Mouse (Mus musculus): Measurements from ENCODE around the gene Tmem200c.

Tmem200c gene

DNA sequence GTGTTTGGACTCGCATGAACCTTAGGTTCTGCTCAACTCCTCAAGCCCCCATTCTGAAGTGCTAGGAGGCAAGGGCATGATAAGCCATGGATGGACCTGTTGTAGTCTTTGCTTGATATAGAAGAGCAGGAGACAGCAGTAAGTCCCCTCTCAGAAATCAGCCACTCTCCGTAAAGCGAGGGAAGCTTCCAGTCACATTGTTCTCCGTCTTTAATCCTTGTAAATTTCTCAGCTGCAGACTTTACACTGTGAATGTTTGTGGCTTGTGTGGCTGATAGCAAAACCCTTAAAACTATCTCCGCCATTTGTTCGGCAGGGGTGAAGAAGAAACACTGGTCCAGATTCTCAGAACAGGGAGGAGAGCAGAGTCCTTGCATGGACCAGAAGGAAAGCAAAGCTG is at the start of gene Tmem200c:
TSS of gene Tmem200c (plus strand) at position 301 of the 400 bp plus-strand sequence.
- no peak for DNase-seq (ENCODE audit: low read depth, low spot score)

DNA sequence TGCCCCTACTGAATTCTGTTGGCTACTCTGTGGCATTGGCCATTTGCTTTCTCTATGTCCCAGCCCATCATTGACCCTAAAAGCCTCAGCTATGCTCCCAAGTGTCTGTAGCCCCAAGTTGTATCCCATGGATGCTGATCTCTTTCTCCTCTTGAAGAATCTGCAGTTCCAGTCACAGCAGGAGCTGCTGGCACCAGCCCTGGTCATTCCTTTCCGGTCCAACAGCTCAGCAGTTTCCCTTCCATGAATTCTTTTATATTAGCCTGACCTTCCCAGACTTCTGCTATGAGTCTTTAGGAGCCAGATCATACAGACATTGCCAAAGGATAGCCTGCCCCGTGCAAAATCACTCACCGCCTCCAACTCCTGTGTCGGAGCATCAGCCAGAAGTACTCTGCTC is 32.7 kb upstream of the Tmem200c start:
- DNase-seq (ENCODE audit: low read depth, low spot score) = no peak

- no peak for DNase-seq (ENCODE audit: low read depth, low spot score)
These were observed 10.2 kb downstream of the Tmem200c start for GRCm38 (mm10) chr17:68836655-68837012.

DNA sequence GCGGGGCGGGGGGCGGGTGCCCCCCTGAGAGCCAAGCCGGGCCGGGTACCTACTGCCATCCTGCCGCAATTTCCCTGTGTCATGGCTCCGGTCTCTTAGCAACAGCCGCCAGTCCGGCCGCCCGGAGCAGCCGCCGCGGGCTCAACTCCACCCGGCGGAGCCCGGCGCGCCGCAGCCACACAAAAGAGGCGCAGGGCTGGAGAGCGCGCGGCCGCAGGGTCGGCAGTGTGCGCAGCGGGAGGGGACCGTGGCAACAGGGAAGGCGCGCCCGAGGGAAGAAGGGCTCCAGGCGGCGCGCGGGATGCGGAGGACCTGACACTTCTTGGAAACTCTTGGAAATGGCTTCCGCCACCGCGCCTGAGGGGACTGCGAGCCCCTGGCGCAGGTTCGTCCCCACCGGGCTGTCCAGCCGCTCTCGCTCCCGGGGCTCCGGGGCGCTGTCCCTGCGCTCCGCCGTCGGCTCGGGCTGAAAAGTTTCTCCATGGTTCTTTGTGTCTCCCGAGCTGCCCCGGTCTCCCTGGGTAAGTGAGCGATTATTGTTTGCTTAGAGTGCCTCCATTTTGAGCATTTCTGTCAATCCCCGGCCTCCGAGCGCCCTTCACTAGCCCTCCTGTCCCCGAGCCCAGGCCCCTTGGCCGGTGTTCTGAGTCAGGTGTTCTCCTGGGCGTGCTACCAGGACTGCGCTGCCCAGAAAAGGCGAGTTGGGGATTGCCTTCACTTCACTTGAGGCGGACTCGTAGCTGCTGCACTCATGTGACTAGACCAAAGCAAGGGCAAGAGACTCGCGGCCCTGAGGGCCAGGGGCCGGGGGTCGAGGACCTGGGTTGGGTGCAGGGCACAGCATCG is 10.8 kb downstream of the Tmem200c start:
- DNase-seq (ENCODE audit: low read depth, low spot score) = no peak

GRCm38 (mm10) chr17:68837859-68838194 is 11.4 kb downstream of the Tmem200c start:
- DNase-seq (ENCODE audit: low read depth, low spot score) = no peak

DNA sequence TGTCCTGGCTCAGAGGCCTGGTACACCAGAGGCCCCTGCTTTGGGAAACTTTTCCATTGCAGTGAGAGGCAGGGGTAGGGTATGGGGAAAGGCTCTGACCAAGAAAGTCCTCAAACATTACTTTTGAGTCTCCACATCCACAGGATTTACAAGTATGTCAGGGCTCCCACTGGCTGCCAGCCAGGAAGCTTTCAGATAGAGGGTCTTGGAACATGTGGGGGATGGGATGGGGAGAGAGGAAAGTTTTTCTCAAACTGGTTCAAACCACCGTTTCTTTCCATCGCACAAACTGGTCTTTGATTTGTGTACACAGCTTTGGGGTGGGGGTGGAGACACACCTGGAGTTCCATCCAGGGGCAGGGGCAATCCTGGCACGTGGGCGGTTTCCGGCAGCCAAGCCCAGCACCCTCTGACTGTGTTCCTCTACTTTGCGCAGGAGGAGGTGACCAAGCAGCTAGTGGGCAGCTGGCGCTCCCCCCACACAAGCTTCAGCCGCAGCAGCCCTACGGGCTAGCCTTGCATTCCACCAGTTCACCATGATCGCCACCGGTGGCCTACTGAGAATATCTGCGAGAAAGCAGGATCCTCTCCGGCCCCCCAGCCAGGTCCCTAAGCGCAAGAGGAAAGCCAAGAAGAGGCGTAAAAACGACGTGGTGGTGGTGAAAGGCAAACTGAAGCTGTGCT is 13.6 kb downstream of the Tmem200c start:
- no peak for DNase-seq (ENCODE audit: low read depth, low spot score)

DNA sequence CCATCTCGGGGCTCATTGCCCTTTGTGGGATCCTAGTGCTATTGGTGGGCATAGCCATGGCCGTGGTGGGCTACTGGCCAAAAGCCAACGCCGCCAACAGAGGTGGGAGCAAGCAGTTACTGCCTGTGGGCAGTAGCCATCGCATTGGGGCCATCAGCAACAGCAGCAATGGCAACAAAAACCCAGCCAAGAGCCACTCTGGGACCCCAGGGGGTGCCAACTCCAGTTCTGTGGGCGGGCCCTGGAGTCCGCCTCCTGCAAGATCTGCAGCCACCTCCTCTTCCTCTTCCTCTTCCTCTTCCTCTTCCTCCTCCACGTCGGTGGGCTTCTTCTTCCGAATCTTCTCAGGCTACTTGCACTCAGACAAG is 14.1 kb downstream of the Tmem200c start:
- no peak for DNase-seq (ENCODE audit: low read depth, low spot score)

GRCm38 (mm10) chr17:68841097-68841891 is 14.9 kb downstream of the Tmem200c start:
- DNase-seq (ENCODE audit: low read depth, low spot score) = no peak

- DNase-seq (ENCODE audit: low read depth, low spot score) = no peak
These were observed 15.4 kb downstream of the Tmem200c start for GRCm38 (mm10) chr17:68841892-68842252.

GRCm38 (mm10) chr17:68845931-68846330 is 19.5 kb downstream of the Tmem200c start:
- no peak for DNase-seq (ENCODE audit: low read depth, low spot score)

- no peak for DNase-seq (ENCODE audit: low read depth, low spot score)
These were observed 22.3 kb downstream of the Tmem200c start for GRCm38 (mm10) chr17:68848739-68849138.

DNA sequence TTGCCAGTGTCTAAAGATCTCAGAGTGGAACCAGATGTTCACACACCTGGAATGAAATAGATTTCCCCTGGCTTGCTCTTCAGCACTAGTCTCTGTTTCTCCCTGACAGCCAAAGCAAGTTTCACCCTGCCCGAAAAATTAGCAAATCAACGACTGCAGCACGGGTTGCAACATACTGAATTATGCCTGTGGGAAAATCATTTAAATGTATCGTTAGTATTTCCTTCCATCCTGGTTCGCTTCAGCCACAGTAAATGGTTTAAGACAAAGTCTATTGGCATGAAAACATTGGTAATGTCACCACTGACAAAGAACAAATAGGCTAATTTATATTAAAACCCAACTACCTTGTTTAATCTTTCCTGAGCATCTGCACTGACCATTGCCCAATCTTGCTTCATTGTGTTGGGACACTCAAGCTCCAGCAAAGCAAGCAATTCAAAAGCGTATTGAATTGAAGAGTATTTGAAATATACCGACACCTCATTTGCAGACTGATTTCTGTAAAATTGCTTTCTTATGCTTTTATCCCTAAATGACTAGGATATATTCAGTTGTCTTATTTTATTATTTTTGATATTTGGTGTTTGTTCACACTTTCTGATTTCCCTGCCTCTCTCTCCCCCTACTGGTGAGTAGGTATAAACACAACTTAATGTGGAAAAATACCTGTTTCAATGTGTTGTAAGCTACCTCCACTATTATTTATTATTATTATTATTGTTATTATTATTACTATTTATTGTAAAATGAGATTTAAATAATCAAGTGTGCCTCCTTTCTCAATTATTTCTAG is 25.9 kb downstream of the Tmem200c start:
- no peak for DNase-seq (ENCODE audit: low read depth, low spot score)

DNA sequence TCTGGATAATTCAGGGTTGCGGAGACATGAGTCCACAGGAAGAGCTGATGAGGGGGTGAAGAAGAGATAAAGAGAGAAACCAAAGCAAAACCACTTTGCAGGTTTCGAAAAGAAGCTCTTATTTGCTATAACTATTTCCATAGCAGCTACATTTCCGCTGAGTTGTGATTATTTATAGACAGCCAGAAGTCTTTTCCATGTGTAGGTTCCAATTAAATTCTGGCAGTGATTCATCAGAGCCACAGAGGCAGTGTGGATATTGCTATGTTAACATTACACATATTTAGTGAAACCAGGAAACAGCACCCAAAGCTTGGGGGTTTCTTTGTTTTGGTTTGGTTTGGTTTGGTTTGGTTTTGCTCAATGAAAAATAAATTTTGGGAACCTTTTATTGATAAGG is 37.8 kb downstream of the Tmem200c start:
- no peak for DNase-seq (ENCODE audit: low read depth, low spot score)

- DNase-seq (ENCODE audit: low read depth, low spot score) = no peak
These were observed 42.0 kb downstream of the Tmem200c start for GRCm38 (mm10) chr17:68868439-68868838.

- DNase-seq (ENCODE audit: low read depth, low spot score) = no peak
These were observed 47.6 kb downstream of the Tmem200c start for GRCm38 (mm10) chr17:68874021-68874420.

- DNase-seq (ENCODE audit: low read depth, low spot score) = no peak
These were observed 48.8 kb downstream of the Tmem200c start for GRCm38 (mm10) chr17:68875251-68875650.

DNA sequence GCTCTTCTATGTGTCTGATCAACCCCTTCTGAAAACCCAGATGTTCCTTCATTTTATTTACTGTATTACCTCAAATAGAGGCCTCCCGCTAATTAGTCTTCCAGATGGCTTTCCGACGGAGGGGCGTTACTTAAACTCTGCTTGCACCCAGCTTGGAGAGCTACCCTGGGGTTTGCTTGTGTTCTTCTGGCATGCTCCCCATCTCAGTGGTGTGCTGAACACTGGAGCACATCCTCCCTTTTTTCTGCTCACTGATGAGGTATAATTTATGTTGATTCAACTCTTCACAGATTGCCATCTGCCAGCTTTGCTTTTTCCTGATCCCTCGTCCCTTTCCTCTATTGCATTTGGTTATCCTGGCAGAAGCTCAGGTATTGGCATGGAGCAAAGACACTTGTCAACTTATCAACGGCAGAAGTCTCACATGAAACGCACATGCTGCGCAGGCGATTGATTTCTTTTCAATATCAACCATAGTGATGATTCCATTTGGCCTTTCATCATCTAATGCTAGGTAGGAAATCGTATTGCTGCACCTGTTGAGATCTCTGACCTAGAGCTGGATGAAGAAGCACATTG is 49.6 kb downstream of the Tmem200c start:
- DNase-seq (ENCODE audit: low read depth, low spot score) = no peak

- DNase-seq (ENCODE audit: low read depth, low spot score) = no peak
These were observed 55.5 kb downstream of the Tmem200c start for GRCm38 (mm10) chr17:68881725-68882524.

DNA sequence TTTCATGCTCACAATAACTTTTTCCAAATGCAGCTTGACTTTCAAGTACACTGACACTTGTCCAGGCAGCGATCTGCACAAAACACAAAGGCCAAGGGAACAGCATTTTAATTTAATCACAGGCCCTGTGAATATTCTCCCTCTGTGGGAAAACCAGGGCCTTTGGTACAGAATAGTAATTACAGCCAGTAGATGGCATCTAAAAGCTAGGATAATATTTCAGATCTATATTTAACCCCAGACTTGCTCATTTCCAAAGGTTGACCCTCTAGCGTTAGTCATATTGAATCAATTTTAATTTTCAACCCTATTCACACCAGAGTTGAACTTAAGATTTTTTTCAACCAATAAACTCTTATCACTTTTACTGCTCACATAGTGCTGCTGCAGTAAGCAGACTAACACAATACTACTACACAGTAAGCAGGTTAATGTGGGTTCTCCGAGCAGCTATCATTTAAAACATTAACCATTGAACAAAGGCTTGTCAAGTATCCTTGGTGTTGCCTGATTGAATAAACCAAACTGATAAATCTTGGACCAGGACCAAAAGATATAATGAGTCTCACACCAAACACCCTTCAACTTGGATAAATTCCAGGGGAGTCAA is 57.2 kb downstream of the Tmem200c start:
- no peak for DNase-seq (ENCODE audit: low read depth, low spot score)

- DNase-seq (ENCODE audit: low read depth, low spot score) = no peak
These were observed 64.2 kb downstream of the Tmem200c start for GRCm38 (mm10) chr17:68890672-68891071.

All from A20 (cell line).